Mouse (Mus musculus): Measurements from ENCODE around the gene Tmem94.

Gene Tmem94

GRCm38 (mm10) chr11:115808696-115809310, 43.6 kb downstream of the Tmem94 start:
- no peak for DNase-seq (ENCODE audit: low spot score)

GRCm38 (mm10) chr11:115809311-115809781, 44.1 kb downstream of the Tmem94 start:
- DNase-seq (ENCODE audit: low spot score): no peak

GRCm38 (mm10) chr11:115810377-115810776, 45.1 kb downstream of the Tmem94 start:
- no peak for DNase-seq (ENCODE audit: low spot score)

- no peak for DNase-seq (ENCODE audit: low spot score)
These were observed 46.3 kb downstream of the Tmem94 start for GRCm38 (mm10) chr11:115811381-115812093.

- no peak for DNase-seq (ENCODE audit: low spot score)
These were observed 46.9 kb downstream of the Tmem94 start for GRCm38 (mm10) chr11:115812095-115812494.

GRCm38 (mm10) chr11:115812533-115813420, 47.5 kb downstream of the Tmem94 start:
- no peak for DNase-seq (ENCODE audit: low spot score)

GRCm38 (mm10) chr11:115813507-115814296, 48.5 kb downstream of the Tmem94 start, which contains the start of gene Caskin2:
Caskin2 (minus strand) TSS chr11:115813639.
- peak; percentile 87 for DNase-seq (ENCODE audit: low spot score)

GRCm38 (mm10) chr11:115814605-115815450, 49.6 kb downstream of the Tmem94 start, which contains the start of gene Tsen54:
Tsen54 (plus strand) TSS chr11:115814724.
- peak; percentile 83 for DNase-seq (ENCODE audit: low spot score)

- no peak for DNase-seq (ENCODE audit: low spot score)
These were observed 52.1 kb downstream of the Tmem94 start for GRCm38 (mm10) chr11:115817331-115817730.

- no peak for DNase-seq (ENCODE audit: low spot score)
These were observed 54.8 kb downstream of the Tmem94 start for GRCm38 (mm10) chr11:115819915-115820623.

- DNase-seq (ENCODE audit: low spot score): no peak
These were observed 55.8 kb downstream of the Tmem94 start for GRCm38 (mm10) chr11:115821001-115821400.

GRCm38 (mm10) chr11:115823774-115824740, 58.8 kb downstream of the Tmem94 start, which contains the start of gene Llgl2:
Llgl2 (plus strand) TSS chr11:115824049.
- DNase-seq (ENCODE audit: low spot score): peak; percentile 82

GRCm38 (mm10) chr11:115824813-115825212, 59.6 kb downstream of the Tmem94 start:
- DNase-seq (ENCODE audit: low spot score): no peak

- no peak for DNase-seq (ENCODE audit: low spot score)
These were observed 61.3 kb downstream of the Tmem94 start for GRCm38 (mm10) chr11:115826487-115826886.

GRCm38 (mm10) chr11:115827624-115828023, 62.4 kb downstream of the Tmem94 start:
- DNase-seq (ENCODE audit: low spot score): no peak

- no peak for DNase-seq (ENCODE audit: low spot score)
These were observed 63.8 kb downstream of the Tmem94 start for GRCm38 (mm10) chr11:115829036-115829435.

GRCm38 (mm10) chr11:115830550-115831325, 65.5 kb downstream of the Tmem94 start:
- no peak for DNase-seq (ENCODE audit: low spot score)

GRCm38 (mm10) chr11:115831518-115831917, 66.3 kb downstream of the Tmem94 start:
- DNase-seq (ENCODE audit: low spot score): no peak
